Mouse (Mus musculus) C2C12 (cell line): Measurements from ENCODE around the gene Gm11985.

Experiments
- CEBPB ChIP-seq: IDR thresholded peaks from one replicate; pipeline ENCODE4 v1.6.1; 2011; ENCODE audit warnings: low read depth, mild to moderate bottlenecking, control low read depth, moderate library complexity
- CTCF ChIP-seq: IDR thresholded peaks from one replicate; pipeline ENCODE4 v1.5.1; 2011; ENCODE audit not compliant: control insufficient read depth, insufficient read depth, insufficient read length
- MAX ChIP-seq: IDR thresholded peaks from one replicate; pipeline ENCODE4 v1.6.1; 2011; ENCODE audit warnings: mild to moderate bottlenecking, control low read depth
- MYOD1 ChIP-seq: IDR thresholded peaks from one replicate; pipeline ENCODE4 v1.6.1; 2011; ENCODE audit warnings: low read depth; ENCODE audit not compliant: control insufficient read depth, insufficient read length
- MYOG ChIP-seq: IDR thresholded peaks from one replicate; pipeline ENCODE4 v1.6.1; 2011; ENCODE audit not compliant: control insufficient read depth, insufficient read length; ENCODE audit errors: extremely low read depth
- USF1 ChIP-seq: IDR thresholded peaks from one replicate; pipeline ENCODE4 v1.6.1; 2011; ENCODE audit warnings: low read depth, mild to moderate bottlenecking, control low read depth, moderate library complexity

GRCm38 (mm10) chr11:7212126-7212798 is 23.9 kb upstream of the Gm11985 start:
- TF ChIP-seq USF1 (no peak), MYOD1 (no peak), CTCF (no peak), MYOG (no peak), MAX (no peak), CEBPB (no peak)
